Mouse (Mus musculus) T-helper 2 cell (primary cell): ENCODE results near the gene Loxl1.

Experiments used
- in situ Hi-C: fragments of 300-600 bp; cut with MboI, MseI; formaldehyde crosslinking; loops from one replicate; pipeline ENCODE4 v1.15.1; 2025; ENCODE audit warnings: high pct_unique_total_duplicates

Loxl1 gene

DNA sequence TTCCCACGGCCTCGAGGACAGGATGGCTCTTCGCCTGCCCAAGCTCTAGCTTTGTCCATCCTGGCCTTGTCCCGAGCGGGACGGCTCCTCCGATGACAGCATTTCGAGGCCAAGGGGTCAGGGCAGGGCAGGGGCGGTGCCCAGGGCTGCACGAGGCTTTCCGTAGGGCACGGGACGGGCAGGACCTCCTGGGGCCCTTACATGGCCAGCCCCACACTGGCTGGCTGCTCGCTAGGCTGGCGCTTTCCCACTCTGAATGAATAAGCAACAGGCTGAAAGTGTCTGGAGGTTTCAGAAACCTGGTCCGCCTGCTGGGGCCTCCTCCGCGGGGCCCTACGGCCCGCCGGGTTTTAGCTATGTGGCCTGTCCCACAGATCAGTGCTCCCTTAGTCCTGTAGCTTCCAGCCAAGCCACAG lies at the start of gene Loxl1:
TSS of gene Loxl1 (minus strand) at position 243 of the 416 bp plus-strand sequence.
- in situ Hi-C loops = no loop called here

DNA sequence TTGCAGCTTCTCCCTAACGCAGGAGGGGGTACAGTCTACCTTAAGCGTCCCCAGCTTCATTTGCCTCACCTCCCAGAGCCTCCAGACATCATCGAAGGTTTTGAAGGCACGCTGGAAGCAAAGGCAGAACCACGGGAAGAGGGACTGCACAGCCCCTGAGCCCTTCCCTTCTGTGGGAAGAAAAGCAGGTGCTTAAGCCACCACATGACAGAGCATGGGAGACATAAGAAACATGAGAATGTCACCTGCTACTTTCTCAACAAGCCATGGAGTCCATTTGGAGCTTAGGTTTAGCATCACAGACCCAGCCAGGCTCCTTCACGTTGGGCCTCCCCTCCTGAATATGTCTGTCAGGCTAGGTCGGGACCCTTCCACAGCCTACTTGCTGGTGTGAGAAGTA lies 49.0 kb upstream of the Loxl1 start:
- in situ Hi-C loops = no loop called here

DNA sequence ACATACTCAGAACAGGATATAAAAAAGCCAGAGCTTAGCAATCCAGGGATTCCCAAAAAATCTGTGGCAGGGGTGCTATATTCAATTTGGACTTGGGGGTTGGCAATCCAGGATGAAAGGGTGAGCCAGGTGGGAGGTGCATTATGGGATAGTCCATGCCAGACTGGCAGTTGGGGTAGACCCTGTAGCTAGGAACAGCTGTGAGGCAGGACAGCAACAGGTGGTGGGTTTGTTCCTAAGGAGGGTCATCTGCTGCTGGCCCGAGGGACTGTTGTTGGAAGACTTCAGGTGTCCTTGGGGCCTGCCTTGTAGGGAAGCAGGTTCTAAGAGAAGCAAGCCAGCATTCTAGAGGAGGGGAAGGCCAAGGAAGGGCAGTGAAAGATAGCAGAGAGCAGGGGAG lies 48.4 kb upstream of the Loxl1 start:
- in situ Hi-C loops = no loop called here

DNA sequence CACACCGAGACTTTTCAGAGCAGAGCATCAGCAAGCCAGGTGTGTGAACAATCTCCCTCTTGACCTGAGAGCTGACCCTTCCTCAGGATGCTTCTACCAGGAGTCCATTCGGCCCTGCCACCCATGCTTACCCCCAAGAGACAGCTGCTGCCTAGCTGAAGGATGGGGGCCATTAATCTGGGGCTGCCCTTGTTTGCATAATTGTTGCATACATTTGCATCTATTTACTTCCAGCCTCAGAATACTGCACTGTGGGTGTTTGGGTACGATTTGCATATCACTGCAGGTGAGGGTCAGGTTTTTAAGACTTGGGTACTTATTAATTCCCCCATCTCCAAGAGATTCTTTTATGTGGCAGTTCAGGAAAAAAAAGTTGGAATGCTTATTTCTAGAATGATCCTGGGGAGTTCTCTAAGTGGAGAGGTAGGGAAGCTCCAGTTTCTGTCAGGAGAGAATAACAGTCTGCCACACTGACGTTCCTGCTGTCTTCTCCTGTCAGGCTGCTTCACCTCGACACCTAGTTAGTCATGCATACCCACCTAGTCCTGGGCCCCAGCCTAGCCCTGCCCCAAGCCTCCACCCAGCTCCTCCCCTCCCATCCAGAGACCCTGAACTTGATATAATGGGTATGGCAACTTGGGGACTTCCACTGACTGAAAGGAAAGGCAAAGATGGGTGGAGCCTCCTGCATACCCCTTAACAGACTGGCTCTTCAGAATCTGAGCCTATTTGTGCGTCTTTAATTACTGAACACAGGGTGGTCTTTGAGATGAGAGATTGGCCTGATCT lies 42.5 kb upstream of the Loxl1 start:
- in situ Hi-C loops = no loop called here

DNA sequence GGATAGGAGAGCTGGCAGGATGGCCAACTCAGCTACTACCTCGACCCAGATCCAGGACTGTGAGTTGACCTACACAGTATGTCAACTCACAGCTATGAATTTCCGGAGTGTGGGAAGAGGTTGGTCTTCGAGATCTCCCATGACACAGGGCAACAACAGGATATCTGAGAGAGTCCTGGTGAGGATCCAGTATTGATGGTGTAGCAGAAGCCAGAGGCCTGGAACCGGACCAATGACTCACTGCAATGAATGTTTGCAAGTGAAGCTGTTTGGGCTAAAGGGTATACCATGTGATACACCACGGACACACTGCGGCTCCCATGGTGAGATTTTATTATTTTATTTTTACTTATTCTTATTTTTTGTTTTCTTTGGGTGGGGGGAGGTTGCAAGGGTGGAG lies 41.7 kb upstream of the Loxl1 start:
- in situ Hi-C loops = no loop called here

DNA sequence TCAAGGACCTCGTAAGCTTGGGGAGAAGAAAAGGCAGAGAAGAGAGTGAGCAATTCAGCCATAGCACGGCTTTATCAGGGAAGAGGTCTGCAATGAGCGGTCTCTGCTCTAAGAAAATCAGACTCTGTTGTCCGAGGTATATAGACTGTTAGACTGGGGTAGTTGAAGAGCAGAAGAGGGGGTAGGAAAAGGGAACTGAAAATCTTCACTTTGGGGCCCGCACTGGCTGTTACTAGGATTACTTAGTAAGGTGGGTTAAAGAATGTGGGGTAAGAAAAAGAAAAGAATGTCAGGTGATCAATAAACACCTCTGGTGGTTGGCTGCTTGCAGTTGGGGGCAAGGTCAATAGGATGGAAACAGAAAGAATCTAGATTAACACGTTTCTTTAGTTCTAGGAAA lies 40.2 kb upstream of the Loxl1 start:
- in situ Hi-C loops = no loop called here

DNA sequence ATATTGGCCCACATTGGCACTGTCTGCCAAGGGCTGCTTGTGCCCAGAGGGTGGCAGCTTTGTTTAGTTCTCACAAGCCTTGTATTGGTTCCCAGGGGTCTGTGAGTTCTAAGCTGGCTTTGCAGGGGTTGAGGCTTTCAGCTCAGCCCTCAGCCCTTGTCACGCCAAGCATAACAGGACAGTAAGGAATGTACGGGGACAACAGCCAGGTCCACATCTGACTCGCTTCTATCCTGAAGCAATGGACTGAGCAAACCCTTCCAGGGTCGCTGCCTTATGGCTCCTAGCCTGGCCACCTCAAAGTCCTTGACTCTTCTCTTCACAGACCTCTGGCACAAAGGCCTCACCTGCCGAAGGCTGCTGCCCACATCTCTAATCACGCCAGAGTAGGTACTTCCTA lies 34.8 kb upstream of the Loxl1 start:
- in situ Hi-C loops = no loop called here

DNA sequence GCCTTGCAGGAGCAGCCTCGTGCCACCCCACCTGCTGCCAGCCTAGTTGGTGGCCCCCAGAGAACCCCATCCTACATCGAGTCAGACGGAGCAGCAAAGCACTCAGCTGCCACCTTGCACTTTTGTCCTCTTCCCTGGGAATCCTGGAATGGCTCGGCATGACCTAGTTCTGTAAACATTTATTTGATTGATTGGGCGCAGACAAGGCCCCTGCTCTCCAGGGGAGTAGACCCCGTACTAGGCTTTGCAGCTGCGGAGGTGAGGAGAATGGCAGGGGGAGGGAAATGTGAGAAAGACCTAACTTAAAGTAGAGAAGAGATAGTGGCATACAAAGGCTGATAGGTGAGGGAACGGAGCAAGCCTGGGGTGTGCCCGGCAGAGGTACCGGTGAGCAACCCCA lies 33.5 kb upstream of the Loxl1 start:
- in situ Hi-C loops = no loop called here

DNA sequence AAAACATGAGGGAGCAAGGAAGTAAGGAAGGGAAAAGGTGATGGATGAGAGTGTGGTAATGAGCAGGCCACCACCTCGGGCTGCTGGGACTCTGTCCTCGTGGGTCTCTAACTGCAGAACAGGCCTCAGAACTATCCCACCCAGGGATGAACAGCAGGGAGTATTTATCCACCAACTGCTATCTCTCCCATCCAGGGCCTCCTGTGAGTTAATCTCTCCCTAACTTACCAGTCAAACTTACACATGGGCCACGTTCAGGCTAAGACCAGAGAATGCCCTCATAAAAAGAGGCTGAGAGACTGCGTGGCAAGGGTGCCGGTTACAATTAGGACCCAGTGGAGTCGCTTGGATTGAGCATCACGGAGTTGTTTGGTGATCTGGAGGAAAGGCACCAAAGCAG lies 33.0 kb upstream of the Loxl1 start:
- in situ Hi-C loops = no loop called here

DNA sequence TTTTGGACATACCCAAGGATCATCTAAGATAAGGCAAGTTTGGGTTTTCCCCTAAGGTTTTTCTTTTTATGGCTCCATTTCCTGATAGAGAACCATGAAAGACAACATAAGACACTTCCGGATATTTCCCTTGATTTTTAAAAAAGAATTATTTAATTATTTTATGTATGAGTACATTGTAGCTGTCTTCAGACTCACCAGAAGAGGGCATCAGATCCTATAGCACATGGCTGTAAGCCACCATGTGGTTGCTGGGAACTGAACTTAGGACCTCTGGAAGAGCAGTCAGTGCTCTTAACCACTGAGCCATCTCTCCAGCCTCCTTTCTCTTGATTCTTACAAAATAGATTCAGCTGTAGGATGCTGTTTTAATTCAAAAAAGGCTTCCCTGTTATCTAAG lies 28.8 kb upstream of the Loxl1 start:
- in situ Hi-C loops = no loop called here

DNA sequence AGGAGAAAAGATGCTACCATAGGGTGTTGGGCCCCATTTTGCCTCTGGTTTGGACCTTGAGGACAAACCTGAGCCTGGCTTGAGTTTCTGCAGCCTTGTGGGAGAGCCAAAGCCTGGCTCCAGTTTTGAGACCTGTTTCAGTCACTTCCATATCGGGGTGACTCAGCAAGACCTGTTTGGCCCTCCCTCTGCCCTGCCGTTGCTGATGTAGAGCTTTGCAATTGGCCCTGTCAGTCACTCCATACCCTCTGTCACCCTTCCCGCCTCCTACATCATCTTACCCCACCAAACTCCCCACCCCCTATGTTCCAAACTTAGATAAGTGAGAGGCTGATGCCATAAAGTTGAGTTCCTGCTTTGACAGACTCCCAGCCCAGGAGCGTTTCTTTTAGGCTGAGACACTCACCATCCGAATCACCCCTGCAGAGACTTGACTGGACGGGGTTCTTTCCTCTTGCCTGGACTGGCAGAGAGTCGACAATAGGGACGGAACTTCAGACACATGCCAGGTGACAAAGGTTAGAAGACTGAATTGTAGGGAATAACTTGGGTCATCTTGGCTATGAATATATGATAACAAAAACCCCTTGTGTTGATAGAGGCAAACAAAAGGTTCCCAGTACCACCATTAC lies 23.8 kb upstream of the Loxl1 start:
- in situ Hi-C loops = no loop called here

DNA sequence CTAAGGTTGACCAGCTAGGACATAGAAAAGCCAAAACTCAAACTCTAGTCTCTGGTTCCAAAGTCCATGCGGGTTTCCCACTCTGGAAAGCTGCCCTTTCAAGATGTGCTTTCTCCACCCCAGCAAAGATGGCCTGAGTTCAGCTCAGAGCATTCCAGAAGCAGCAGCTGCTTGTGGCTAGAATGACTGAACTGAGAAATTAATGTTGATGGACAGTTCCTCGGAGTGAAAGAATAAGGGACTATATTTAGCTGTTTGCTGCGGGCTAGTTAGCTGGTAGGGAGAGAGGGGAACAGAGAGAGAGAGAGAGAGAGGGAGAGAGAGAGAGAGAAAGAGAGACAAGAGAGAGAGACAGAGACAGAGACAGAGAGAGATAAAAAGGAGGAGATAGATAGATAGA lies 18.3 kb upstream of the Loxl1 start:
- in situ Hi-C loops = no loop called here

DNA sequence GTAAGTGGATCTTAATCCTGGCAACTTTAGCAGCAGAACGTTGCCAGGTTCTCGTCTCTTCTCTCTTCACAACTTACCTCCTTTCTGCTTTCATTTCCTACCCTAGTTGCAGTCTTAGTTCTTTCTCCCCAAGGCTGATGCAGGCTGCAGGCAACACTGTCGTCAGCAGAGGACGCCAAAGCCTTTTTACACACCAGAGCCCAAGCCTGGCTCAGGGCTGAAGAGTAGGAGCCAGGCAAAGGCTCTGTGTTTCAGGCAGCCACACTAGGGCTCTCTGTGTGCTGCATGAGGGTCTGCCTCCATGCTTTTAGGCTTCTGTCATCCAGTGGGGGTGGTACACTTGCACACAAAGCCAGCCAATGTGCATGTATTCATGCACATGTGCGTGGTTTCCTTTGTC lies 17.3 kb upstream of the Loxl1 start:
- in situ Hi-C loops = no loop called here

DNA sequence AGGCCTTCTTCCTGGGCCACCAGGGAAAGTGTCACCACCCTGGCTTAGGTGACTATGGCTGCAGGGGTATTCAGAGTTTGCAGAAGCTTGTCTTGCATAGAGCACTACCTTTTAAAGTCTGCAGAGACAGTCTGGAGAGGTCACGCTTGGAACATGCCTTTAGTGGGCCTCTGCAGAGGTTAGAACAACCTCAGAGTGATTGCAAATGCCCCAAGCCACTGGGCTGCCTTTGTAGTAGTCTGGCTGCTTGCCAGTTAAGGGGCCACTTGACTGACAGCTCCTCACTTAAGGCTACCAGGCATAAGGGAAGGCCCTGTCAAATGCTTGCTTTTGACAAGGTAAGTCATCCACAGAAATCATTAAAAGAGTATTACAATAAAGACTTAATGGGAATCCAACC lies 14.4 kb upstream of the Loxl1 start:
- in situ Hi-C loops = no loop called here

DNA sequence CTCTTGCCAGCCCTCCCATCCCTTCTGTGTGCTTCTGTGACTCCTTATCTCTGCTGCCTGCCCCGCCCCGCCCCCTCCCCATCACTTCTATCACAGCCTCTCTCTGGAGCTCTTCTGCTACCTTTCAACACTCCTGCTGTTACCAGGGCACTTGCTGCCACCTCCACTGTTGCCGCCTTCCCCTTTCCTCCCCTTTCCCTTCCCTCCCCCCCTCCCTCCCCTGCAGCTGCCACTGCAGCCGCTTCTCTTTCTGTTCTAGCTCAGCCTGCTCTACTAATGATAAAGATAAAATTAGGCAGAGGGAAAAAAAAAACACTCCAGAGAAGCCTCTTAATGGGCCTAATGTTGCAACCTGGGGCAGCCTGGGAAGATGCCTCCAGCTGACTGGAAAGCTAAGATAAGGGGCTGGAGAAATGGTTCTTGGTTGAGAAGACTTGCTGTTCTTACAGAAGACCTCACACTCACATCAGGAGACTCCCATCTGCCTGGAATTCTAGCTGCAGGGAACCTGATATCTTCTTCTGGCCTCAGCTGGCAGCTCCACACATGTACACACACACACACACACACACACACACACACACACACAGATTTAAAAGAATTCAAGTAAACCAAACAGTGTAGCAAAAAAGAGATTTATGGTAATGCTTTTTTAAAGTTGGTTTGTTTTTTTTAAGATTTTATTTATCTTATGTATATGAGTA lies 13.6 kb upstream of the Loxl1 start:
- in situ Hi-C loops = no loop called here

DNA sequence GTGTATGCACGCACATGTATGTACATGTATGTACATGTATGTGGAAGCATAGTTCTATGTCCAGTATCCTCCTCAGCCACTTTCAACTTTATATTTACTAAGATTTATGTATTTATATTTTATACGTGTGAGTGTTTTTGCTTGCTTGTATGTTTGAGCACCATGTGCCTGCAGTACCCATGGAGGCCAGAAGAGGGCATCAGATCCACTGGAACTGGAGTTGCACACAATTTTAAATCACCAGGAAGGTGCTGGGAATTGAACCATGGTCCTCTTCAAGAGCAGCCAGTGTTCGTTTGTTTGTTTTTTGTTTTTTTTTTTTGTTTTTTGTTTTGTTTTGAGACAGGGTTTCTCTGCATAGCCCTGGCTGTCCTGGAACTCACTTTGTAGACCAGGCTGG lies 8.7 kb upstream of the Loxl1 start:
- in situ Hi-C loops = no loop called here

DNA sequence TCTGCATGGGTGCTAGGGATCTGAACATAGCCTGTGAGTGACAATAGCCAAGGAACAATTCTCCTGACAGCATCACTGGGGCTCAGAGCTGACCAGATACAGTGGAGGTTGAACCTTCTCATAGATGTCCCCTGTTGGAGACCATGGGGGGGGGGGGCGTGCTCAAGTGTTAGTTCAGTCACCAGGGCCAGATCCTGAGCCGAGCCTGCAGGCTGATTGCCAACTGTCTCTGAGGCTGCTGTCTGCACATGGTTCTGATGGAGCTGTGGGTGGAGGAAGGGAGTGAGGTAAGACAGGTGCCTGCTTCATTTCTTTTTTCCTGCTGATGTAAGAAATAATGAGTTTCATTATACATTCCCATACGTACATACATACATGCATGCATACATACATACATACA lies 5.3 kb upstream of the Loxl1 start:
- in situ Hi-C loops = no loop called here

DNA sequence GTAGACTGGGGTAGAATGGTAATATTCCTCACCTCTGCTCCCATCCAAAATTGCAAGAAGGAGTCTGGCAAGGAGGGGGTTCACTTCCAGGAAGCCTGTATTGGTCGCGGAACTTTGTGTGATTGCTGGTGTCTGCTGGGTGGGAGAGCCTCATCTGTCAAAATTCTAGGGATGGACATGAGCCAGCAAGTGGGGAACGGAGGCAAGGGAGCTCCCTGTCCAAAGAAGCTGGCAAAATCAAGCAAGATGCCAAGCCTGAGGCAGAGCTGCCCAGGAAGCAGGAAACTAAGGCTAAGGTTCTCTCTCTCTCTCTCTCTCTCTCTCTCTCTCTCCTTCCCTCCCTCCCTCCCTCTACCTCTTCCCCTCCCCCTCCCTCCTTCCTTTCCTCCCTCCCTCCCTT lies 4.4 kb upstream of the Loxl1 start:
- in situ Hi-C loops = no loop called here

DNA sequence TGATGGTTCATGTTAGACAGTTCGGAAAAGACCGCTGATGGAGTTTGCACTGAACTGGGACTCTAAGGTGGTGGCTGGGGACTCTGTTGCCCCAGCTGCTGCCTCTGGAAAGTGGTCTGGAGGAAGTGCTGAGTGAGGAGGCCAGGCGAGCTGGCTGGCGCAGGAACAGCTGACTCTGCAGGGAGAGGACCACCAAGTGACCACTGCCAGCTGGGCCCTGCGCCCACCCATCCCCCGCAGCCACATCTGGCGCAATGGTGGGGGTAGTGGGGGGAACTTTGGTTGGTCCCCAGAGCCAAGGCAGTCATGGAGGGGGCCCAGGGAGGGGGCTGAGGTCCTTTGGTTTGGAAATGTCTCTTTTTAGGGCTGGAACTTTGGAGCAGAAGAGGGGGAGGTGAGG lies 3.8 kb upstream of the Loxl1 start:
- in situ Hi-C loops = no loop called here

DNA sequence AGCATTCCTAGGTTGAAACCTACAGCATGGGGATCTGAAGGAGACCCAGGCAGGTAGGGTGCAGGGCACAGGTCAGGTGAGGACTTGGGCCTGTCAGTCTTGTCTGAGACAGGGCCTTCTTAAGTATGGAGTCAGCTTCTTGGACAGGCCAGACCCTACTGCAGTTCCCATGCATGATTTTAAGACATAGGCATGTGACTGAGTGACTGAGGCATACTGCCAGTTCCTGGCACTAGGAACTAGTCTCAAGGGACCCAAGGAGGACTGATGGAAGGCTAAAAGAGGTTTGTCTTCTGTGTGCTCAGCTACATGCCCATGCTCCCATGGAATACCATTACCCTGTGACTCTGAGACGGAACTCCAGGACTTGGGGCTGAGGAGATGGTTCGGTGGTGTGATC lies 2.9 kb upstream of the Loxl1 start:
- in situ Hi-C loops = no loop called here

DNA sequence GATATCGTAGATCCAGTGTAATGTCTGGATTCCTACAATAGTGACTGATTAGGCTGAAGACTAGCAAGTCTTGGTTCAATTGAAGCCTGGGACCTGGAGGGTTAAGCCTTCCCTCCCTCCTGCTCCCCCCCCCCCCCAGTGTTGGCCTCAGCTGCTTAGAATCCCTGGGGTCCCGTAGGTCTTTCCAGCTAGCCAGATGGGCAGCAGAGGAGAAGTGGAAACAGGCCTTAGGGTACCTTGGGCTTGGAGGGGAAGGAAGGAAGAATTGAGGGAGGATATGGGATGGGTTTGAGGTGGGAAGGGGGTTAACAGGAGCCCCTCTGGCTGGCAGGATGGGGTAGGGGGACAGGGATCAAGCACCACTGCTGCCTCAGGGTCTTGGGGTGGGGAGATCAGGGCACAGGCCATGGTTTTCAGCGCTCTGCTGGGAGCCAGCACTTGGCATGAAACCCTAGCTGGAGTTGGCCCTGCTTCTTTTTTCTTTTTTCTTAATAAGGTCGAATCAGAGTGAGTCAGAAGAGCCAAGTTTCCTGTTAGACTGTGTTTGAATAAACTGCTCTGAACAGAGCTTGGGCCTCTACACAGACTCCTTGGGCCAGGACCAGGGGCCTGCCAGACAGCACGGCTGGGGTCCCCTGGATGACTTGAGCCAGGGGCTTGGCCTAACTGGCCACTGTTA lies 1.8 kb upstream of the Loxl1 start:
- in situ Hi-C loops = no loop called here

DNA sequence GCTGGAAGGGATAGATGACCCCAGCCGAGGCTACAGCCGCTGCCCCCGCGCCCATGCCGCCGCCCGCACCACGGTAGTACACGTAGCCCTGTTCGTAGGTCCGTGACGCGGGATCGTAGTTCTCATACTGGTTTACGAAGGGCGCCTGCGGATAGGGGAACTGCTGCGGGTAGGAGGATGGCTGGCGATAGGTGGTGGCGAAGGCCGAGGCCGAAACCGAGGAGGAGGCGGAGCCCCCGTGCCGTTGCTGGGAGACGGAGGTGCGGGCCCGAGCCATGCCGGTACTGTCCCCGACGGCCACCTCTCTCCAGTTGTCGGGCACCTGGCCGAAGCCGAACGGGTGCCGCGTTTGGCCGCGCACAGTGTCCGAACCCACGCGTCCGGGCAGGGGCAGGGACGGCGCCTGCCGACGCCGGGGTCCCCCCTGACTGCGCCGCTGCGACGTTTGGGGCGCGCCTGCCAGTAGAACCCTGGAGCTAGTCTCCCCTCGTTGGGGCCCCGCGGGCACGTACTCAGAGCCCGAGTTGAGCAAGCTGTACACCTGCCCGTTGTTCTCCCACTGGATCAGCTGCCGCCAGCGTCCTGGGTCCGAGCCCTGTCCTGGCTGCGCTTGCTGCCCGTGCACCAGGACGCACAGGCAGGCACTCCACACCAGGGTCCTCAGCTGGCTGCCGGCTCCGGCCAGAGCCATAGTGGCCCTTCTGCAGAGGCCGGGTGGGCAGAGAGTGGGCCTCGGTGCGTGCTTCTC lies 616 bp downstream of the Loxl1 start:
- in situ Hi-C loops = no loop called here
